Mouse (Mus musculus) stomach, postnatal 0 days (tissue): ENCODE results near the gene Raver1. TPM values are rescaled to one million over a fixed set of nuclear protein-coding genes. Genes with fewer than 3 reads are reported as not detected.

Experiments
- ATAC-seq: fragments of 200-750 bp; cut with Nextera tagmentation; 2 replicates; pipeline ENCODE4 v1.8.0; 2017; ENCODE audit not compliant: low FRiP score, low TSS enrichment
- DNase-seq: peaks from one replicate; pipeline ENCODE4 v3.0.0-alpha.2; 2016; ENCODE audit warnings: low spot score
- H3K27ac ChIP-seq: fragments of 300-500 bp; sonication (generic); replicated peaks from 2 replicates; pipeline ENCODE4 v1.5.1; 2014; ENCODE audit warnings: mild to moderate bottlenecking, control low read depth
- H3K27me3 ChIP-seq: fragments of 300-500 bp; sonication (generic); 2 replicates; pipeline ENCODE4 v1.6.1; 2014; ENCODE audit warnings: low read length; ENCODE audit not compliant: control insufficient read depth, insufficient read depth
- H3K36me3 ChIP-seq: fragments of 300-500 bp; sonication (generic); 2 replicates; pipeline ENCODE4 v1.6.1; 2014; ENCODE audit warnings: low read length, mixed read lengths; ENCODE audit not compliant: control insufficient read depth, insufficient read depth
- H3K4me1 ChIP-seq: fragments of 300-500 bp; sonication (generic); replicated peaks from 2 replicates; pipeline ENCODE4 v1.6.1; 2014; ENCODE audit warnings: antibody characterized with exemption; ENCODE audit not compliant: control insufficient read depth, insufficient read depth
- H3K4me2 ChIP-seq: fragments of 300-500 bp; sonication (generic); replicated peaks from 2 replicates; pipeline ENCODE4 v1.6.1; 2014; ENCODE audit warnings: low read depth, mild to moderate bottlenecking, control low read depth, moderate library complexity
- H3K4me3 ChIP-seq: fragments of 300-500 bp; sonication (generic); 2 replicates; pipeline ENCODE4 v1.5.1; 2014; ENCODE audit warnings: low read depth, low read length, control low read depth
- H3K9ac ChIP-seq: fragments of 300-500 bp; sonication (generic); 2 replicates; pipeline ENCODE4 v1.6.1; 2014; ENCODE audit warnings: mild to moderate bottlenecking, low read length, control low read depth, mixed read lengths
- H3K9me3 ChIP-seq: fragments of 300-500 bp; sonication (generic); 2 replicates; pipeline ENCODE4 v1.6.1; 2016; ENCODE audit warnings: low read length; ENCODE audit not compliant: control insufficient read depth
- CTCF ChIP-seq: IDR thresholded peaks from 2 replicates; pipeline ENCODE4 v1.5.1; 2016; ENCODE audit warnings: antibody characterized with exemption, low read depth, mild to moderate bottlenecking, moderate library complexity
- EP300 ChIP-seq: optimal IDR thresholded peaks from 2 replicates; pipeline ENCODE3; 2016; ENCODE audit warnings: antibody characterized with exemption
- WGBS: fragments of 180-500 bp; shearing (Covaris S2); extraction: QIAGEN DNeasy Blood & Tissue Kit; methylation state at CpG from one replicate; pipeline ENCODE4 v1.1.7; 2014; 5-methylcytosine and 5-hydroxymethylcytosine counted together
- polyA plus RNA-seq: library from polyadenylated mRNA; unstranded; fragments of >200 nt; fragmentation: Nextera tagmentation; extraction: Ambion mirVana; gene quantifications from 2 replicates; pipeline ENCODE4 v1.2.1, GENCODE M21; 2015

The Raver1 gene
- polyA plus RNA-seq, 1 experiment from 2014 or later: 15.0 TPM

- Histone ChIP-seq H3K4me3 (no peak overlapping the region), H3K36me3 (no peaks in the 10 kb centered on the region), H3K9me3 (no peaks in the 10 kb centered on the region), H3K9ac (no peak overlapping the region; the same call in 1 of the 2 replicates), H3K27me3 (no peaks in the 10 kb centered on the region), H3K4me1 (no peaks in the 10 kb centered on the region), H3K4me2 (no peak overlapping the region), H3K27ac (no peak overlapping the region)
- 35% methylated on average over 15 of the region's 15 CpGs for WGBS
- DNase-seq: no peak
- no peak for ATAC-seq
- TF ChIP-seq CTCF (no peak), EP300 (no peak)
Observed at GRCm38 (mm10) chr9:21100447-21101161, 8.8 kb upstream of the Raver1 start.

- no peak overlapping the region for H3K4me3 ChIP-seq
- no peak overlapping the region for H3K27ac ChIP-seq
- DNase-seq (peak; percentile 76), ATAC-seq (peak; percentile 82)
- H3K4me1 ChIP-seq: no peaks in the 10 kb centered on the region
- no peaks in the 10 kb centered on the region for H3K27me3 ChIP-seq
- TF ChIP-seq EP300: no peak
- no peak for TF ChIP-seq CTCF
- WGBS: 48% methylated on average over 8 of the region's 8 CpGs
- no peak overlapping the region for H3K9ac ChIP-seq
- no peaks in the 10 kb centered on the region for H3K9me3 ChIP-seq
- no peaks in the 10 kb centered on the region for H3K36me3 ChIP-seq
- no peak overlapping the region for H3K4me2 ChIP-seq
Observed at GRCm38 (mm10) chr9:21097793-21098192, 6.0 kb upstream of the Raver1 start.

- 91% methylated on average over 4 of the region's 4 CpGs for WGBS
Observed at GRCm38 (mm10) chr9:21095958-21096357, 4.2 kb upstream of the Raver1 start.

DNA sequence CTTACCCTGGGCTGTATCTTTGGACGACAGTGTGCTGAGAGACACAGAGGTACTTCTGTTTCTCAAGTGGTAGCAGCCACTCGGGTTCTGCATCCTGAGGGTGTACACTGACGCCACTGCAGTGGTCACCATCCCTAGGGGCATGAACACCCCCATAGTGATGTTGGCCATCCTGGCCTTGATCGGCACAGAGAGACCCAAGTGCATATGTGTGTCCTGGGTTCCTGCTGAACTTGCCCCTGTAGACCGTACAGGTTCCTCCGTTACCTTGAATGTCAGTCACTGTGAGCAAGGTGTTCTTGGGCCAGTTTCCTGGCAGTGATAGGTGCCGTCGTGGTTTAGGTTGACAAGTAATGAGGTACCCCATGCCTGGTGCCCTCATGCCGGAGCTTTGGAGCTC, 1.6 kb upstream of the Raver1 start:
- Histone ChIP-seq H3K36me3 (0 out of 2 replicates have a peak, but pooled peaks cover 1% of the 10 kb centered on the region), H3K4me2 (no peak overlapping the region), H3K9me3 (no peaks in the 10 kb centered on the region), H3K4me3 (no peak overlapping the region), H3K9ac (no peak overlapping the region), H3K27ac (no peak overlapping the region), H3K4me1 (no peaks in the 10 kb centered on the region), H3K27me3 (no peaks in the 10 kb centered on the region)
- 90% methylated on average over 9 of the region's 9 CpGs for WGBS
- DNase-seq: no peak
- no peak for ATAC-seq
- TF ChIP-seq CTCF (no peak), EP300 (no peak)

More at GRCm38 (mm10) chr9:21095958-21096357, 4.2 kb upstream of the Raver1 start:
- Histone ChIP-seq H3K4me3 (no peak overlapping the region), H3K27me3 (no peaks in the 10 kb centered on the region), H3K4me1 (no peaks in the 10 kb centered on the region), H3K9me3 (no peaks in the 10 kb centered on the region), H3K36me3 (no peaks in the 10 kb centered on the region), H3K27ac (no peak overlapping the region), H3K4me2 (no peak overlapping the region), H3K9ac (no peak overlapping the region)
- ATAC-seq: no peak
- TF ChIP-seq EP300 (no peak), CTCF (no peak)
- no peak for DNase-seq

GRCm38 (mm10) chr9:21090972-21091706, 669 bp downstream of the Raver1 start:
- 2% methylated on average over 24 of the region's 24 CpGs for WGBS
- no peaks in the 10 kb centered on the region for H3K9me3 ChIP-seq
- no peaks in the 10 kb centered on the region for H3K27me3 ChIP-seq
- H3K27ac ChIP-seq: peak overlapping the region; percentile 84; the same call in 1 of the 2 replicates
- TF ChIP-seq CTCF (no peak), EP300 (no peak)
- H3K9ac ChIP-seq: peak overlapping the region; percentile 79
- DNase-seq (peak; percentile 69), ATAC-seq (peak; percentile 6)
- H3K4me3 ChIP-seq: peak overlapping the region; percentile 76
- peaks cover 12% of the 10 kb centered on the region for H3K36me3 ChIP-seq
- H3K4me2 ChIP-seq: peak overlapping the region; percentile 69
- H3K4me1 ChIP-seq: no peaks in the 10 kb centered on the region

DNA sequence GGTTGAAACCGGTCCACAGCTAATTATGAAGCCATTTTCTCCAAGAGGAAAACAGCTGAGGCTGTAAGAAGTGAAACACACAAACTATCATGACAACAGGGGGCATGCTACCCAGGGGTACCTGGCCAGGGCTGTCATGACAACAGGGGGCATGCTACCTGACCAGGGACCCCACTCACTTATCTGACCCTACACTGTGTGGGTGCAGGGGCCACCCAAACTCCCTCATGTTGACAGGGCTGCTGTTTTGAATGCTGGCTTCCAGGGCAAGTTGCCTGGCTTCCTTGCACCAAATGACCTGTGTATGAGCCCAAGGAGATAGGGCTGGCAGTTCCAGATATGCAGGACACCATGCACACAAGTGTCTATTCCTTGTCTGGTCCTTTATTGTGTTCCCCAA, 1.3 kb downstream of the Raver1 start:
- TF ChIP-seq EP300 (no peak), CTCF (no peak)
- Histone ChIP-seq H3K9ac (peak overlapping the region; percentile 79), H3K4me3 (peak overlapping the region; percentile 76), H3K4me1 (no peaks in the 10 kb centered on the region), H3K36me3 (peaks cover 16% of the 10 kb centered on the region), H3K9me3 (no peaks in the 10 kb centered on the region), H3K4me2 (peak overlapping the region; percentile 69), H3K27ac (no peak overlapping the region), H3K27me3 (no peaks in the 10 kb centered on the region)
- WGBS: 68% methylated on average over 1 of the region's 1 CpGs
- no peak for ATAC-seq
- DNase-seq: no peak
